Mouse (Mus musculus) brain, embryonic 14.5 days (tissue): ENCODE data around the gene Rad21l.

Source experiments
- CTCF ChIP-seq: fragments of 200-500 bp; IDR thresholded peaks from 2 replicates; pipeline ENCODE4 v1.5.1; 2012; ENCODE audit warnings: inconsistent platforms, mild to moderate bottlenecking, moderate library complexity, borderline replicate concordance; ENCODE audit not compliant: insufficient read depth, insufficient read length; ENCODE audit errors: extremely low read depth
- POLR2A ChIP-seq: fragments of 200-500 bp; IDR thresholded peaks from 2 replicates; pipeline ENCODE4 v1.6.1; 2012; ENCODE audit warnings: mild to moderate bottlenecking, inconsistent platforms, borderline replicate concordance; ENCODE audit not compliant: poor library complexity, insufficient read depth, insufficient read length, severe bottlenecking; ENCODE audit errors: extremely low read depth

DNA sequence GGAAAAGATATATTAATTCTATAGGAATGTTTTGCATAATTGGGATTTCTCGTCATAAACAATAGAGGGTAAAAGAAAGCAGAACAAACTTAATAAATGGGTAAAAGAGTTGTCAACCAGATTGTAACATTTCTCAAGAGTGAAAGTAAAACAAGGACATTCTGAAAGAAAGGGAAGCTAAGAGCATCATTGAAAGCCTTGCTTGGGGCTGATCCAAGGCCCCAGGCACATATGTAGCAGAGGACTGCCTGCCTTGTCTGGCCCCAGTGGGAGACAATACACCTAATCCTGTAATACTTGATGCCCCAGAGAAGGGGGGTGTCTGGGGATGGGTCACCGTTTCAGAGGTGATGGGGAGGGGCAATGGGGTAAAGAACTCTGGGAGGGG is 32.3 kb downstream of the Rad21l start:
- TF ChIP-seq CTCF (no peak), POLR2A (no peak)
